Mouse (Mus musculus) effector memory CD4-positive, alpha-beta T cell, adult 7 months (primary cell): ENCODE data around the gene Nppa. TPM values are rescaled to one million over a fixed set of nuclear protein-coding genes. Genes with fewer than 3 reads are reported as not detected.

Source experiments
- polyA plus RNA-seq: library from polyadenylated mRNA; unstranded; fragments of 100-300 nt; shearing (Covaris generic); gene quantifications from one replicate; pipeline ENCODE4 v1.2.1, GENCODE M21; 2017

Nppa gene
- polyA plus RNA-seq: not detected

DNA sequence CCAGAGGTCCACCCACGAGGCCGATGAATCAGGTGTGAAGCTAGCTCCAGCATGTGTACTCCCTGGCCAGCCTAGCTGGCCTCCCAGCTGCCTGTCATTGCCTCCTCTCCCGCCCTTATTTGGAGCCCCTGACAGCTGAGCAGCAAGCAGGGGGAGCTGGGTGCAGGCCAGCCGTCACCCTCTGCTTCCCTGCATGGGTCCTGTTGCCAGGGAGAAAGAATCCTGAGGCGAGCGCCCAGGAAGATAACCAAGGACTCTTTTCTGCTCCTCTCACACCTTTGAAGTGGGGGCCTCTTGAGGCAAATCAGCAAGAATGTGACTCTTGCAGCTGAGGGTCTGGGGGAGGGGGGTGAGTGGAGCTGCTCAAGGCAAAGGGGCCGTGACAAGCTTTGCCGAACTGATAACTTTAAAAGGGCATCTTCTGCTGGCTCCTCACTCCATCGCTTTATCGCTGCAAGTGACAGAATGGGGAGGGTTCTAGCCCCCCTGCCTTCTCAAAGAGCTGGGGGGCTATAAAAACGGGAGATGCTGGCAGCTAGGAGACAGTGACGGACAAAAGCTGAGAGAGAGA is at the start of gene Nppa:
Nppa (plus strand) TSS at position 521 of the 571 bp plus-strand sequence.

DNA sequence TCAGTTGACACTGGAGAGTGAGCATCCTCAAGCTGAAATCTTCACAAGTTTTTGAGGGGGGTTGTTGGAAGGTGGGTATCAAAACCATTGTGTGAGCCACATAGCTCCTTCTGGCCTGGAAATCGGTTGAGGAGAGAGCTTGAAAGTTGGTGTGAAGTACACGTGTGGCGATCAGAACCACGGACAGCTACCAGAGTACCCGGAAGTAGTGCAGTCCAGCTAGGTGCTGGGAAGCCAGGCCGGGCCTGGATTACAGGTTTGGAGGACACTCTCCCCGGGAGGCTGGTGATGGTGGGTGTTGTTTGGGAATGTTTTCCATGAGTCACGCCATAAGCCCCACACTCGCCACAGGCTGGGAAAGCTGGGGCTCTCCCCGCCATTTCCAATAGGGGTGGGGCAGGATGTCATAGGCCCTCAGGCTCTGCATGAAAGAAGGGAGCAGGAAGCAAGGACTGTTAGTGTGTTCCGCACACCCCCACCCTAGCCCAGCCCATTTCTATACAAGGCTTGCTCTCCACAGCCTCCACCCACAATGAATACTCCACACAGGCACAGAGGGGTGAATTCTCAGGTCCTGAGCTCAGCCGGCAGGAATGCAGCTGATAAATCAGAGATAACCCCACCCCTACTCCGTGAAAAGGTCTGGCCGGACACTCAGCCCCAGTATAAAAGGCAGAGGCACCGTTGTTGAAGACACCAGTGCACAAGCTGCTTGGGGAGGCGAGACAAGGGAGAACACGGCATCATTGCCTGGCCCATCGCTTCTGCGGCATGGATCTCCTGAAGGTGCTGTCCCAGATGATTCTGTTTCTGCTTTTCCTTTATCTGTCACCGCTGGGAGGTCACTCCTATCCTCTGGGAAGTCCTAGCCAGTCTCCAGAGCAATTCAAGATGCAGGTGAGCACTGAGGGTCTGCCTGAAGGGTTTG is 15.1 kb upstream of the Nppa start, which contains the start of gene Nppb:
Nppb (plus strand) TSS at position 584 of the 928 bp plus-strand sequence.

DNA sequence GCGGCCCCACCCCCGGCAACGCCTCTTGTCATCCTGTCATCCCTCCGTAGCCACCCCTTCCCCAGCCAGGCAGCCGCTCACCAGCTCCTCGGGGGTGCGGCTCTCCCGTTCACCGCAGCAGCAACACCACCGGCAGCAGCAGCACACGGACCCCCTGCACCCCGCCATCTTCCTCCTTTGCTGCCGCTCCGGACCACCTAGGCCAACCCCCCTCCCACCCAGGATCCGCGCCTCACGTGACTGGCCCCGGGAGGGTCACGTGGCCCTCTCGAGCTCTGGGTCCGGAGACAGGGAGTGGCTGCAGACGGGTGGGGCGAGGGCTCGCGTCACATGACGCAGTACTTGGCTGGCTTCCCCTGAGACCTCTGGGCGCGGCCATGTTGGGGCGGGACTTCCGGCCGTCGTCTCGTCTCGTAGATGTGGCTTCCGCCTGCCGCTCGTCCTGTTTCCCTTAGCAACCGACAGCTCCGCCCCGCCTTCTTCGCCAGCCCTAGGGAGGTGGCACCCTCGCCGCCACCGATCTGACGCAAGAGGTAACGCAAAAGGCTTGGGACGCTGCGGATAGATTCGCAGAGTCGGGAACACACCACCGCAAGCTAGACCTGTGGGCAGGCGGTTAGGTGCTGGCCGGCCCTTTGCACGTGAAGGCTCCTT is 38.2 kb downstream of the Nppa start, which contains the start of the genes Clcn6 and Mthfr:
Clcn6 (minus strand) TSS at position 222 of the 654 bp plus-strand sequence.
Mthfr (plus strand) TSS at position 478 of the 654 bp plus-strand sequence.

Other genes with a start within 250 kb of the Nppa start
- gene Zfp984, start 190.9 kb upstream of the Nppa start, polyA plus RNA-seq: 13.6 TPM
- gene Zfp933, start 152.4 kb upstream of the Nppa start, polyA plus RNA-seq: 10.0 TPM
- gene Miip, start 131.9 kb upstream of the Nppa start, polyA plus RNA-seq: 76.7 TPM
- gene Fv1, start 131.7 kb upstream of the Nppa start, polyA plus RNA-seq: 4.8 TPM
- gene Mfn2, start 96.0 kb upstream of the Nppa start, polyA plus RNA-seq: 31.8 TPM
- gene Plod1, start 64.0 kb upstream of the Nppa start, polyA plus RNA-seq: 3.9 TPM
- gene 2510039O18Rik, start 59.8 kb upstream of the Nppa start, polyA plus RNA-seq: 90.3 TPM
- not detected for gene Nppb, start 14.9 kb upstream of the Nppa start, polyA plus RNA-seq
- 6.4 TPM for gene Clcn6, start 38.1 kb downstream of the Nppa start, polyA plus RNA-seq
- 20.9 TPM for gene Mthfr, start 38.4 kb downstream of the Nppa start, polyA plus RNA-seq
- 15.3 TPM for gene Agtrap, start 87.3 kb downstream of the Nppa start, polyA plus RNA-seq
- gene Mad2l2, start 129.7 kb downstream of the Nppa start, polyA plus RNA-seq: 44.2 TPM
- gene Draxin, start 130.0 kb downstream of the Nppa start, polyA plus RNA-seq: not detected
- gene Fbxo6, start 151.4 kb downstream of the Nppa start, polyA plus RNA-seq: 26.9 TPM
- 2.2 TPM for gene Fbxo44, start 159.8 kb downstream of the Nppa start, polyA plus RNA-seq
- not detected for gene Fbxo2, start 159.9 kb downstream of the Nppa start, polyA plus RNA-seq